Mouse (Mus musculus) kidney, adult 9 months (tissue): ENCODE measurements at regions not wholly inside any gene's neighbourhood (a gene's known extent, or its start where the extent isn't known, plus 50 kb on each side); places are given as distances from the start of the nearest gene placed in this dataset.

Experiments used
- DNase-seq: peaks from one replicate; pipeline ENCODE4 v3.0.0; 2022

GRCm38 (mm10) chr11:63290618-63291017 lies 161.8 kb downstream of the Pmp22 start:
- DNase-seq: no peak

- DNase-seq: no peak
These were observed 164.7 kb downstream of the Pmp22 start for GRCm38 (mm10) chr11:63293485-63293884.

DNA sequence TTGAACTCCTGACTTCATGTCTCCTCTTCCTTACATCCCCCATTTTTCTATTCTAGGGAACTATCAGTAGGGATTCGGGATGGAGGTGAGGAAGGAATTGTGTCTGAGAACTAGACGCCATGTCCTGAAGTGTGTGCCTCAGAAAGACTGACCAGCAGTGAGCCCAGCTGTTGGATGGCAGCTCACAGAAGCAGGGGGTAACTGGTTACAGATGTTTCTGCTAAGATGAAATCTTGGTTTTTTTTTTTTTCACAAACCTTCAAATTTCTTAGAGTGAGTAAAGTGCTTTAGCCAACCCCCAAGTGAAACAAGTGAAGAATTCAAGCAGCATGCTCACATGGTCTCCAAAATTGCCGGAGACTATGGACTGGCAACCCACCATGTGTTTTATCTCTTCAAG lies 165.7 kb downstream of the Pmp22 start:
- no peak for DNase-seq

GRCm38 (mm10) chr11:63296476-63296875 lies 167.7 kb downstream of the Pmp22 start:
- peak; percentile 75 for DNase-seq

DNA sequence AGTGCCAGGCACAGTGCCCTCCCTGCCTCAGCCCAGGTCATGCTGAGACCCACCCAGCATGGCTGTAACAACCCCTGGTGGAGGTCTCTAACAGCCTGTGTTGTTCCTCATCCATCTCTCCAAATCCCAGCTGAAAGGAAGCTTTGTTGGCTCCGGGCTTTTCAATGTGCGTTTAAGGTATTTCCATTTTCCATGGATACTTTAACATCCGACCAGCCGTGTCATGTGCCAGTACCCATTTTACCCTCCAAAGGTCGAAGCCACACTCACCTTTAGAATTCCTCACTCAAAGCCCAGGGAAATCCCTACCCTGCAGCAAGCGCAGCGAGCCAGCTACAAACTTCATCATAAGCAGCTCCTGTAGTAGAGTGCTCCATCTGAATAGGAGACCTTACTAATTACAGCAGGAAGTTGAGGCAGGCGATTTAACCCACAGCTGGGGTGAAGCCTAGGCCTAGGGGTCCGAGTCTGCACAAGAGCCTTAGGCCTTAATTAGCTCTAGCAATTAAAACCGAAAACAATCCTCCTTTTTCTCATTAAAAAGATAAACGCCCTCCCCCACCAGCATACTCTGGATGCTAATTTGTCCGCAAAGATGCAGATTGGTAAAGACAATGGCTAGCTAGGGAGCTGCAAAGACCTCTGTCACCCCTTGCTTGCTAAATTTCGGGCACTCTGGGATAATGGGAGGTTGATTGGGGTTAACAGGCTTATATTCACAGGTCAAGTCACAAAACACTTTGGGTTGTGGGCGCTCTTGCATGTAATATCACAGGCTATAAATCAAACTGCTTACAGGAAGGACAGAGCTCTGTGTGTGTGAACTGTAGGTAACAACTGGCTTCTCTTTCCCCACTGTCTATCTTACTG lies 171.2 kb downstream of the Pmp22 start:
- peak; percentile 7 for DNase-seq

GRCm38 (mm10) chr11:63325166-63325565 lies 196.4 kb downstream of the Pmp22 start:
- DNase-seq: no peak

- DNase-seq: no peak
These were observed 198.1 kb downstream of the Pmp22 start for GRCm38 (mm10) chr11:63326864-63327263.

DNA sequence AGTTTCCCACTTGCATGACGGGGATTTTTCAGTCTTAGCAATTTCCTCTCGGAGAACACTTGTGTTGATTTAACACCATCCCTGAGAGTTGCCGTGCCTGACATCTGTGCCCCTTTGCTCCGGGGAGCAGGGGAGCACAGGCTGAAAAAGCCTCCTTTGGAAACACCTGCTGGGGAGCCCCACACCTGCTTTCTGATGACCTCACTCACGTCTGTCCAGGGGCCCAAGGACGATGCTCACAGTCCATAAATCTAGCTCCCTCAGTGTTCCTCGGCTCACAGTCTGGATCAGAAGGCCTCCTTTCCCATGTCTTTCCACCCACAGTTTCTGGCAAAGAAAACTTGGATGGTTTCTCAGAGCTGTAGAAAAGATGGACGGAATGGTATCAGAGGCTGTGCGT lies 208.7 kb downstream of the Pmp22 start:
- no peak for DNase-seq

GRCm38 (mm10) chr11:63338277-63338676 lies 209.5 kb downstream of the Pmp22 start:
- DNase-seq: peak; percentile 12

- DNase-seq: no peak
These were observed 216.9 kb downstream of the Pmp22 start for GRCm38 (mm10) chr11:63345653-63346052.

DNA sequence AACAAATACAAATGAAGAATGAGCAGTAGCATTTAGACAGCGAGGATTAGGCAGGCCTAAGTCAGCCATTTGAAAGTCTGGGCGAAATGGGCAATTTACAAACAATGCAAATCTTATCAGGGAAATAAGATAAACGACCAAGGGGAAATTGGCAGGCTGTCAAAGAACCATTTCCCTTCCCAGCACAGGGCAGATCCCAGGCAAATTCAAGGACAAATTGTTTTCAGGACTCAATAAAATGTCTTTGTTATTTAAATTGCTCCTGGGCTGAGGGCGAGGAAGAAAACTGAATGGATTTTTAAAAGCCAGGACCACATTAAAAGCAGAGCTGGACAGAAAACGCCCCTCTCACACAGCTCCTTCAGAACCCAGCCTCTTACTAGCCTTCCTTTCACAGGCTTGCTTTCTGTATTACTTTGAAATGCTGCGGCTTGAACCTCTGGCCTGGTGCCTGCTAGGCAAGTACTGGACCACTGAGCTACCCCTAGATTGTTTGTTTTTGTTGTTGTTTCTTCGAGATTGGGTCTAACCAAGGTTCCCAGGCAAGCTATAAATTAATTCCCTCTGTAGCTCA lies 221.4 kb downstream of the Pmp22 start:
- peak; percentile 4 for DNase-seq

DNA sequence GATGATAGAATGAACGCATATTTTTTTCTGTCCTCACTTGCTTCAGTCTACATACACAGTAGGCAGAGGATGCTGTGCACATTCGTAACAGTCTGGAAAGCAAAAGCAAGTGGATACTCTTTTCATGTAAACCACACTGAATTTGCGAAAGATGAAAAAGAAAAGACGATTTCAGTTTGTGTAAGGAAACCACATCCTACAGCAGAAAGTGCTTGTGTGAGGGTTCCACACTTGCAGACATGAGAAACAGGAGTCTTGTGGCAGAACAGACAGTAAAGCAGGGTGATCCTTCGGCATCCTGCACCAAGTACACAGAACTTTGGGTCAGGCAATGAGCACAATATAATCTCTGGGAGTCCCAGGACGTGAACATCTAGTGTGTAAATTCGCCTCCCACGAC lies 223.2 kb downstream of the Pmp22 start:
- DNase-seq: no peak

DNA sequence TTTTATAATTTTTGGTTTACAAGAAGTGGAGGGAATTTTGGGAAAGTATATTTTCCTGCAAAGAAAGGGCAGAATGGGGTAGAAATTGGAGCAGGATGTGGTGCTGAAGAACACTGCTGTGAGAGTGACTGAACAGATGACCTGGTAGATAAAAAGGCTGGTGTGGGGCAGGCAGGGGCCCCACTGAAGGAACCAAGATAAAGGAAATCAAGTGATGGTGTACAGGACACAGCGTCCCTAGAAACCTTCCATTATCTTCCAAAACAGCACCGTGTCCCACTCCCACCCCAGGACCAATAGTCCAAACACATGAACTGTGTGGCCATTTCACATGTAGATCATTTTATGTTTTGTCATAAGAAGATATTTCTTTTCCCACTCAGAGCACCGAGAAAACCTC lies 224.2 kb downstream of the Pmp22 start:
- no peak for DNase-seq

- DNase-seq: no peak
These were observed 224.9 kb downstream of the Pmp22 start for GRCm38 (mm10) chr11:63353671-63354070.

- DNase-seq: no peak
These were observed 229.1 kb downstream of the Pmp22 start for GRCm38 (mm10) chr11:63357772-63358344.

- DNase-seq: no peak
These were observed 239.0 kb downstream of the Pmp22 start for GRCm38 (mm10) chr11:63367756-63368265.

GRCm38 (mm10) chr11:63369475-63369874 lies 240.7 kb downstream of the Pmp22 start:
- no peak for DNase-seq

DNA sequence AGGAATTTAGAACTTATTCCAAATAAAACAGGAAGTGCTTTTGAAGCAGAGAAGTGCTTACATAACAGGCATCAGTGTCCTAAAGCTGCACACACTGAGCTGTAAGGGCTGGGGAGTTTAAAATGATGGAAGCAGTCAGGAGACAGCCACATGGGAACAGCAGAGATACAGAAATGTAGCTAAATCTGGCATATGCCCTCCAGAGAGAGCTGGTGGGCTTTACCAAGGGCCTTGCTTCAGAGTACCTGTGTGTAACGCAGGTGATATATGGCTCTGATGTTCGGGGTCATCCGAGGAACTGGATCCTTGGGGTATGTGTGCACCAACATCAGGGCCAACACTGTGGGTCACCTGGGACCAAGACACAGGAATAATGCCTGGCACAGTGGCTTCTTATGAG lies 247.5 kb downstream of the Pmp22 start:
- peak; percentile 16 for DNase-seq

GRCm38 (mm10) chr11:63376991-63377390 lies 248.2 kb downstream of the Pmp22 start:
- DNase-seq: peak; percentile 22

DNA sequence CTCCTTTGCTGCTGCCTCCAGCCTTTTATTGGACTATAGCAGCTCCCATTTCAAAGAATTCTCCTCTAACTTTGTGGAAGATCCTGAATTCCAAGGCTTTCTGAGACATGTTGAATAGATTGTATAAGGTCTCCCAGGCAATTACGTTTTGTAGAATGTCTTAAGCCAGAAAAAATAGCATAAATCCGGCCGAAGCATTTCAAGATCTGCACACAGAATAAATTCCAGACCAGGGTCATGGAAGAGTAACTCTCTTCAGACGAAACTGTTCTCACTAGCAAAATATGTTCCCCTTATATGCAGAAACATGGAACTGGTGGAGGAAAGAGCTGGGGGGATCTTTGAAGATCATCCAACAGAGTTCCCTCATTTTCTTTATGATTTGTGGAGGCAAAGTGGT lies 259.5 kb downstream of the Pmp22 start:
- DNase-seq: no peak

- peak; percentile 29 for DNase-seq
These were observed 262.7 kb downstream of the Pmp22 start for GRCm38 (mm10) chr11:63391478-63391877.

GRCm38 (mm10) chr11:63392378-63392777 lies 263.6 kb downstream of the Pmp22 start:
- DNase-seq: peak; percentile 63

DNA sequence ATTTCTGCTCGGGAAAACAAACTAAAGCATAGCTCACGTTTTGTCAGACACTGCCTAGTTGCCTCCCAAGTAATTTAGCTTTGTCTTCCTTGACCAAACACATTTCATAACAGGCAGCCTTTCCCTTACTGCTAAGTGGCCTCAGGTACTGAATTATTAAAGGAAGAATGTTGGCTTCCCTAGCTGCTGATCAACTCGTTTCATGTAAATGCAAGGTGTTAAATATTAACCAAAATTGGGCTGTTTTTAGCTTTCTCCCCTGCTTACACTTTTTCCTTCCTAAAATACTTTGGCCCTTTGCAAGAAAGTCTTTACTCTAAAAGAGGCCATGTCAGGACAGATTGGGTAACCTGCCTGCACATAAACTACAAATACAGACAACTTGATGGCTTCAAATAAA lies 265.4 kb downstream of the Pmp22 start:
- DNase-seq: peak; percentile 79

- DNase-seq: no peak
These were observed 267.6 kb downstream of the Pmp22 start for GRCm38 (mm10) chr11:63396386-63396785.
